Mouse (Mus musculus): Measurements from ENCODE around the gene Ccdc85b. TPM values are rescaled to one million over a fixed set of nuclear protein-coding genes. Genes with fewer than 3 reads are reported as not detected.

Ccdc85b gene
- polyA plus RNA-seq, 1 experiment from 2014 or later = 1.6 TPM

DNA sequence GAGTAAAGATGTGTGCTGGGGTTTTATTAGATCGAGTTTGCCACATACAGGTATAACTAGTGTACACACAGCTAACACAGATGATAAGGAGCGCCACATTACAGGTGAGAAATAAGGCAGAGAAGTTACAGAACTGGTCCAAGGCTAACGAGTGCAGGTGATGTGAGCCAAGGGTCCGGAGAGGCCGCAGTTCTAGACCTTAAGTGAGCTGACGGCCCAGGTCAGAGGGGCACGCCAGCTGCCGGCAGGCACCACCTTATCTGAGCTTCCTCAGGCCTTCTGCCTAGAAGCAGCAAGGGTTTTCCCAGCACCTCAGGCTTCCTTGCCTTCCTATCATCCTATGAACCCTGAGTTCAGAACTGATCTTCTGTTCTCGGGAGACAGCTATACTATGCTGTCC is 38.1 kb downstream of the Ccdc85b start:
- no peaks in the 10 kb centered on the region for H3K9me3 ChIP-seq (ENCODE audit: low read length)
- no peaks in the 10 kb centered on the region for H3K27me3 ChIP-seq (ENCODE audit: insufficient read depth, low read length)
- ATAC-seq (no peak), DNase-seq (no peak)
- H3K4me3 ChIP-seq (ENCODE audit: low read depth, low read length) = no peak overlapping the region
- H3K36me3 ChIP-seq (replicated peaks; ENCODE audit: insufficient read depth, low read length) = peaks cover 31% of the 10 kb centered on the region
- WGBS (ENCODE audit: insufficient replicate concordance) = 73% methylated on average over 9 of the region's 9 CpGs
- TF ChIP-seq CTCF (IDR thresholded peaks at IDR 0.05; ENCODE audit: low read depth) (no peak), EP300 (IDR thresholded peaks at IDR 0.05; ENCODE audit: low read depth) (no peak)
- H3K4me1 ChIP-seq (ENCODE audit: insufficient read depth) = peaks cover 11% of the 10 kb centered on the region
- H3K9ac ChIP-seq (replicated peaks) = no peak overlapping the region
- no peak overlapping the region for H3K27ac ChIP-seq (ENCODE audit: low read depth)
- no peak overlapping the region for H3K4me2 ChIP-seq (ENCODE audit: low read depth, low read length)

DNA sequence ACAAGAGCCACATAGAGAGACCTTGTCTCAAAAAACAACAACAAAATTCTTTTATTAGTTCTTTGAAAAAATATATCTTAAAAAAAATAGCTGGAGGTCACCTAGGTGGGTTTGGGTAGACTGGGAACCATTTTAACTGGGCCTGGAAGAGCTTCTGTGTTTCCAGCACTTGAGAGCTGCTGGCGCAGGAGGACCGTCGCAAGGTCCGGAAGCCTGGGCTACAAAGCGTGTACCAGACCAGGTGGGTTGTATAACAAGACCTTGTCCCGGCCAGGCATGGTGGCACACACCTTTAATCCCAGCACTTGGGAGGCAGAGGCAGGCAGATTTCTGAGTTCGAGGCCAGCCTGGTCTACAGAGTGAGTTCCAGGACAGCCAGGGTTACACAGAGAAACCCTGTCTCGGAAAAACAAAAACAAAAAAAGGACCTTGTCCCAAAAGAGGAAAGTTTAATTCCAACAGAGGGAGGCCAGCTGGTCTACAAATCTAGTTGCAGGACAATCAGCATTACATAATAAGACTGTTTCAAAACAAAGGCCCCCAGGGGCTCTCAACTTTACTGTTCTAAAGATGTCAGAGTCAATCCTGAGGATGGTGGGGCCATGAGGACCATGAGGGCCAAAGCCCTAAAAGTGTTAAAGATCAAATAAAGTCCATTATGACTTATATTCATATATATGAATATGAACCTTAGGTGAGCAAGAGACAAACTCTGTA is 38.8 kb downstream of the Ccdc85b start:
- WGBS (ENCODE audit: insufficient replicate concordance) = 92% methylated on average over 8 of the region's 8 CpGs
- H3K27ac ChIP-seq (ENCODE audit: low read depth) = no peak overlapping the region
- peaks cover 31% of the 10 kb centered on the region for H3K36me3 ChIP-seq (replicated peaks; ENCODE audit: insufficient read depth, low read length)
- DNase-seq = no peak
- TF ChIP-seq EP300 (IDR thresholded peaks at IDR 0.05; ENCODE audit: low read depth) = no peak
- TF ChIP-seq CTCF (IDR thresholded peaks at IDR 0.05; ENCODE audit: low read depth) = no peak
- H3K4me2 ChIP-seq (ENCODE audit: low read depth, low read length) = no peak overlapping the region
- no peak overlapping the region for H3K4me3 ChIP-seq (ENCODE audit: low read depth, low read length)
- H3K27me3 ChIP-seq (ENCODE audit: insufficient read depth, low read length) = no peaks in the 10 kb centered on the region
- H3K9ac ChIP-seq (replicated peaks) = no peak overlapping the region
- H3K9me3 ChIP-seq (ENCODE audit: low read length) = no peaks in the 10 kb centered on the region
- peaks cover 13% of the 10 kb centered on the region for H3K4me1 ChIP-seq (ENCODE audit: insufficient read depth)
- no peak for ATAC-seq

DNA sequence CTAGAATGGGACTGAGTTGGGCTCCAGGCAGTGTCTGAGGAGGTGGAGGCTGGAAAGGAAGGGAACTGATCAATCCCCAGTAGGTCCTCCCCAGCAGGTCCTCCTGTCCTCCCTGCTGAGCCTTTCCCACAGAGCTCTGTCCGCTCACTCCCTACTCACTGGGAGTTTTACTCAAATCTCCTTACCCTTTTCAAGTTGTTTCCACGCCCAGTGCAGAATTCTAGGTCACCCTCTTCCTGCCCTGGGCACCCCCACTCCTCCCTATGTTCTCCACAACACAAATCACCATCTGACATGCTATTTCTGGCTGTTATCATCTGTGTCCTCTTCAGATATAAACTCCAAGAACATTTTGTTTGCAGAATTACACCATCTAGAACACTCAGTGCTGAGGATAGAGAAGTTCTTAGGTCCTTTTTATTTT is 43.1 kb downstream of the Ccdc85b start:
- ATAC-seq = 0 out of 2 replicates have a peak, but pooled peaks have one; percentile 40
- Histone ChIP-seq H3K4me2 (ENCODE audit: low read depth, low read length) (no peak overlapping the region), H3K27ac (ENCODE audit: low read depth) (peak overlapping the region; percentile 55; the same call in 1 of the 2 replicates), H3K27me3 (ENCODE audit: insufficient read depth, low read length) (no peaks in the 10 kb centered on the region), H3K4me1 (ENCODE audit: insufficient read depth) (peaks cover 9% of the 10 kb centered on the region), H3K9ac (replicated peaks) (no peak overlapping the region), H3K4me3 (ENCODE audit: low read depth, low read length) (no peak overlapping the region), H3K36me3 (replicated peaks; ENCODE audit: insufficient read depth, low read length) (peaks cover 8% of the 10 kb centered on the region), H3K9me3 (ENCODE audit: low read length) (no peaks in the 10 kb centered on the region)
- peak; percentile 75 for TF ChIP-seq EP300 (IDR thresholded peaks at IDR 0.05; ENCODE audit: low read depth)
- TF ChIP-seq CTCF (IDR thresholded peaks at IDR 0.05; ENCODE audit: low read depth) = no peak
- no peak for DNase-seq
- 70% methylated on average over 2 of the region's 2 CpGs for WGBS (ENCODE audit: insufficient replicate concordance)

DNA sequence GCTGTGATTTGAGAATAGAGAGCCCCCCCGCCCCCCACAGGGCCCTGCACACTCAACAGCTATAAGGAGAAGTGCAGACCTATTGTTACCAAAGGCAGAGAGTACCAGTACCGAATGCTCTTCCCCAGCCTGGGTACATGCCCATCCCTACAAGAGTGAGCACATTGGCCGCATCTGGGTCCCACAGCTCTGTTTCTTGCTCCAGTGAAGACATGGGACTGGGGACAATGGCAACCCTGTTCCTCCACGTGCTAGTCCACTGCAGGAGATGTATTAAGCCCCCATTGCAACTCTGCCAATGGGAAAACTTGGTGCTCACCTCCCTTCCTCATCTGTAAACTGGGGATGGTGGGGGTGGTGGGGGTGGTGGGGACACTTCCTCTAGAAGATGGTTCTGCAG is 43.9 kb downstream of the Ccdc85b start:
- Histone ChIP-seq H3K36me3 (replicated peaks; ENCODE audit: insufficient read depth, low read length) (peaks cover 8% of the 10 kb centered on the region), H3K9ac (replicated peaks) (no peak overlapping the region), H3K27ac (ENCODE audit: low read depth) (0 out of 2 replicates have a peak overlapping the region, but pooled peaks have one; percentile 55), H3K27me3 (ENCODE audit: insufficient read depth, low read length) (no peaks in the 10 kb centered on the region), H3K9me3 (ENCODE audit: low read length) (no peaks in the 10 kb centered on the region), H3K4me2 (ENCODE audit: low read depth, low read length) (no peak overlapping the region), H3K4me1 (ENCODE audit: insufficient read depth) (peaks cover 11% of the 10 kb centered on the region), H3K4me3 (ENCODE audit: low read depth, low read length) (no peak overlapping the region)
- TF ChIP-seq CTCF (IDR thresholded peaks at IDR 0.05; ENCODE audit: low read depth) (no peak), EP300 (IDR thresholded peaks at IDR 0.05; ENCODE audit: low read depth) (no peak)
- ATAC-seq (no peak), DNase-seq (no peak)
- WGBS (ENCODE audit: insufficient replicate concordance) = 81% methylated on average over 4 of the region's 4 CpGs

DNA sequence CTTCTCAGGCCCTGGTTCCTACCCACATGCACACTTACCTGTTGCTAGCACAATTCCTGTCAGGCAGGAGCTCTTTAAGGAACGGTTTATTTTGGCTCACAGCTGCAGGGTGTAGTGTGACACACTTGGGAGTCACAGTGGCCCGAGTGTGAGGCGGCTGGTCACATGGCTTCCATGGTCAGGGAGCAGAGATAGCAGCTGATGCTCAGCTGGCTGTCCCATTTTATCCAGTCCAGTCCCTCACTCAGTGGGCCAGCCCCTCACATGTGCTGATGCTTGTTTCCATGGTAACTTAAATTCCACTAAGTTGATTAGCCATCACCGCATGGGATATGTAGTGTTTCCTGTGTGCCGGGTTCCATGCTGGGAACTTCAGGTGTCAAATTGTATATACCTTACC is 45.7 kb downstream of the Ccdc85b start:
- Histone ChIP-seq H3K4me1 (ENCODE audit: insufficient read depth) (peaks cover 23% of the 10 kb centered on the region), H3K4me3 (ENCODE audit: low read depth, low read length) (no peak overlapping the region), H3K36me3 (replicated peaks; ENCODE audit: insufficient read depth, low read length) (no peaks in the 10 kb centered on the region), H3K27ac (ENCODE audit: low read depth) (no peak overlapping the region), H3K9ac (replicated peaks) (no peak overlapping the region), H3K27me3 (ENCODE audit: insufficient read depth, low read length) (no peaks in the 10 kb centered on the region), H3K9me3 (ENCODE audit: low read length) (no peaks in the 10 kb centered on the region), H3K4me2 (ENCODE audit: low read depth, low read length) (no peak overlapping the region)
- DNase-seq (no peak), ATAC-seq (no peak)
- TF ChIP-seq EP300 (IDR thresholded peaks at IDR 0.05; ENCODE audit: low read depth) (no peak), CTCF (IDR thresholded peaks at IDR 0.05; ENCODE audit: low read depth) (no peak)
- WGBS (ENCODE audit: insufficient replicate concordance) = 83% methylated on average over 5 of the region's 5 CpGs

DNA sequence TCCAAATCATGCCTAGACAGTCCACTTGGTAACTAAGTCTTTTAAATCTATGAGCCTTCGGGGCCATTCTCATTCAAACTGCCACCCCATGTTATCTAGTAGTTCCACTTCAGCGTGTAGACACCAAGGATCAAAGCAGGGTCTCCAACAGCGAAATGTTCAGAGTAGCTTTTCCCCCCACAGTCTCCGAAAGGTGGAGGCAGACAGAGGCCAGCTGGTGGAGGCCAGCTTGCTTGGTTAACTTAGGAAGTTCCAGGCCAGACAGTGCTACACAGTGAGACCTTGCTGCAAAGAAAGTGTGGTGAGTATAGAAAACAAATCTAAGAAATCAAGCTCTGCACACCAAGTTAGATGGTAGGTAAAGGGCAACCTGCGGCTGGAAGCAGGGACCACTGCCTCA is 47.1 kb downstream of the Ccdc85b start:
- TF ChIP-seq EP300 (IDR thresholded peaks at IDR 0.05; ENCODE audit: low read depth) = no peak
- no peak for TF ChIP-seq CTCF (IDR thresholded peaks at IDR 0.05; ENCODE audit: low read depth)
- no peaks in the 10 kb centered on the region for H3K36me3 ChIP-seq (replicated peaks; ENCODE audit: insufficient read depth, low read length)
- DNase-seq (no peak), ATAC-seq (no peak)
- WGBS (ENCODE audit: insufficient replicate concordance) = 89% methylated on average over 5 of the region's 5 CpGs
- no peak overlapping the region for H3K4me2 ChIP-seq (ENCODE audit: low read depth, low read length)
- H3K4me3 ChIP-seq (ENCODE audit: low read depth, low read length) = no peak overlapping the region
- H3K9ac ChIP-seq (replicated peaks) = no peak overlapping the region
- no peak overlapping the region for H3K27ac ChIP-seq (ENCODE audit: low read depth)
- H3K4me1 ChIP-seq (ENCODE audit: insufficient read depth) = peaks cover 26% of the 10 kb centered on the region
- no peaks in the 10 kb centered on the region for H3K9me3 ChIP-seq (ENCODE audit: low read length)
- H3K27me3 ChIP-seq (ENCODE audit: insufficient read depth, low read length) = no peaks in the 10 kb centered on the region
